Mouse (Mus musculus): Measurements from ENCODE around the gene Tfap4. TPM values are rescaled to one million over a fixed set of nuclear protein-coding genes. Genes with fewer than 3 reads are reported as not detected.

Tfap4 gene
- total RNA-seq, 2 experiments from 2014 or later = 2.9 to 4.3 TPM

- DNase-seq (ENCODE audit: extremely low spot score in 1 of 2, low spot score in 2 of 2) = peak in 1 of 2 experiments; percentile 6
- intact Hi-C loops (cut with DNase I) = no loop called here
- H3K27ac ChIP-seq = no peak overlapping the region
- no peak overlapping the region for H3K4me3 ChIP-seq
- no peak for TF ChIP-seq CTCF (IDR thresholded peaks at IDR 0.05)
Measured at GRCm38 (mm10) chr16:4599616-4600015, 40.0 kb upstream of the Tfap4 start.

- DNase-seq (ENCODE audit: extremely low spot score in 1 of 2, low spot score in 2 of 2) = peak in 1 of 2 experiments; percentile 7
- no peak overlapping the region for H3K27ac ChIP-seq
Measured at GRCm38 (mm10) chr16:4598891-4599543, 39.4 kb upstream of the Tfap4 start.

DNA sequence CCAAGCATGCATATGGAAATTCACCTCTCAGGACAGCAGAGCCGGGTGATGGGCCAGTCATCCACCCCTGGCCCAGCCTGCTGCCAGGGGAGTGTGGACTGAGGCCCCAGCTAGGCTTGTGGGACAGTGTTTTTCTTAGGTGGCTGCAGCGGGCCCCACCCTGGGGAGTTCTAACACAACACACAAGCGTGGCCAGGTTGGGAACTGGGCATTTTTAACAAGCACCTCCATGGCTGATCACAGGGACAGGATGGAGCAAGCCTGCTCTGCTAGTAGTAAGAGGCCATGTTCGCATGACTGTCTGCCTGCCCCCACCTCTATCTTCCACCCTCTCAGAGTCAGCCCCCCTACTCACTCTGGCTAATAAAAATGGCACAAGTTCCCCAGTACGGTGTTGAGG is 38.4 kb upstream of the Tfap4 start:
- no peak overlapping the region for H3K27ac ChIP-seq
- peak in 1 of 2 experiments; percentile 7 for DNase-seq (ENCODE audit: extremely low spot score in 1 of 2, low spot score in 2 of 2)
- no peak for TF ChIP-seq CTCF (IDR thresholded peaks at IDR 0.05)
- no peak overlapping the region for H3K4me3 ChIP-seq
- intact Hi-C loops (cut with DNase I) = no loop called here

More at GRCm38 (mm10) chr16:4598891-4599543, 39.4 kb upstream of the Tfap4 start:
- no peak overlapping the region for H3K4me3 ChIP-seq
- no peak for TF ChIP-seq CTCF (IDR thresholded peaks at IDR 0.05)
- intact Hi-C loops (cut with DNase I) = no loop called here

GRCm38 (mm10) chr16:4597296-4597695 is 37.6 kb upstream of the Tfap4 start:
- DNase-seq (ENCODE audit: extremely low spot score in 1 of 2, low spot score in 2 of 2) = peak in 1 of 2 experiments; percentile 5
- Histone ChIP-seq H3K4me3 (no peak overlapping the region), H3K27ac (no peak overlapping the region)
- TF ChIP-seq CTCF (IDR thresholded peaks at IDR 0.05) = no peak
- intact Hi-C loops (cut with DNase I) = no loop called here

GRCm38 (mm10) chr16:4596836-4597235 is 37.2 kb upstream of the Tfap4 start:
- TF ChIP-seq CTCF (IDR thresholded peaks at IDR 0.05) = no peak
- DNase-seq (ENCODE audit: extremely low spot score in 1 of 2, low spot score in 2 of 2) = no peak
- no peak overlapping the region for H3K4me3 ChIP-seq
- H3K27ac ChIP-seq = no peak overlapping the region
- intact Hi-C loops (cut with DNase I) = no loop called here

DNA sequence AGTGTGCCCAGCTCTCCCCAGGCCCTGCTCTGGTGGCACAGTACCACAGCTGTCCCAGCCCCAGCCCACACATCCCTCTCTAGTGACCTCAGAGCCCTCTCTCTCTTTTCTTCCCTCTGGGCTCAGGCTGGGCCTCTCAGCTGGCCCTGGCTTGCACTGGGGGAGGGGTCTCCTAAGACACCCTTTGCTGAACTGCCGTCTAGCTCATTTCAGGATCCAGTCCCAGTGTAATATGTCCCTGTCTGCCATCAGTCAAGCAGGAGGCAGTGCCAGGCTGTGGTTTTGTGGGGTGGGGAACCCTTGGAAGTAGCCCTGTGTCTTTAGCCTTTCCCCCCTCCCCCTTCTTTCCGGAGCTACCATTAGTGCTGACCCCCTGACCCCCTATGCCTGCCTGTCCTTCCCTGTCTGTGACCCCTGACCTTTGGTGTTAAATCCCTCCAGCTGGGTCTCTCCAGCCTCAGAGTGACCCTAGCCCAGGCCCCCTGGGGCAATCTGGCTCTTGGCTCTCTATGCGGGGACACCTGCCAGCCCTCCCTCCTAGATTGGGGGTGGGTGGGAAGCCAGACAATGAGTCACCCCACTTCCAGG is 36.6 kb upstream of the Tfap4 start:
- peak overlapping the region; percentile 80 for H3K4me3 ChIP-seq
- no peak for TF ChIP-seq CTCF (IDR thresholded peaks at IDR 0.05)

GRCm38 (mm10) chr16:4595527-4595963 is 35.9 kb upstream of the Tfap4 start:
- Histone ChIP-seq H3K27ac (peak overlapping the region; percentile 90; the same call in 1 of the 2 replicates), H3K4me3 (peak overlapping the region; percentile 80)
- no peak for TF ChIP-seq CTCF (IDR thresholded peaks at IDR 0.05)
- DNase-seq (ENCODE audit: extremely low spot score in 1 of 2, low spot score in 2 of 2) = peak in 1 of 2 experiments; percentile 36
- intact Hi-C loops (cut with DNase I) = no loop called here

More for the DNA sequence above, 36.6 kb upstream of the Tfap4 start:
- peak overlapping the region; percentile 47; the same call in 1 of the 2 replicates for H3K27ac ChIP-seq
- no peak for DNase-seq (ENCODE audit: extremely low spot score in 1 of 2, low spot score in 2 of 2)
- intact Hi-C loops (cut with DNase I) = no loop called here

DNA sequence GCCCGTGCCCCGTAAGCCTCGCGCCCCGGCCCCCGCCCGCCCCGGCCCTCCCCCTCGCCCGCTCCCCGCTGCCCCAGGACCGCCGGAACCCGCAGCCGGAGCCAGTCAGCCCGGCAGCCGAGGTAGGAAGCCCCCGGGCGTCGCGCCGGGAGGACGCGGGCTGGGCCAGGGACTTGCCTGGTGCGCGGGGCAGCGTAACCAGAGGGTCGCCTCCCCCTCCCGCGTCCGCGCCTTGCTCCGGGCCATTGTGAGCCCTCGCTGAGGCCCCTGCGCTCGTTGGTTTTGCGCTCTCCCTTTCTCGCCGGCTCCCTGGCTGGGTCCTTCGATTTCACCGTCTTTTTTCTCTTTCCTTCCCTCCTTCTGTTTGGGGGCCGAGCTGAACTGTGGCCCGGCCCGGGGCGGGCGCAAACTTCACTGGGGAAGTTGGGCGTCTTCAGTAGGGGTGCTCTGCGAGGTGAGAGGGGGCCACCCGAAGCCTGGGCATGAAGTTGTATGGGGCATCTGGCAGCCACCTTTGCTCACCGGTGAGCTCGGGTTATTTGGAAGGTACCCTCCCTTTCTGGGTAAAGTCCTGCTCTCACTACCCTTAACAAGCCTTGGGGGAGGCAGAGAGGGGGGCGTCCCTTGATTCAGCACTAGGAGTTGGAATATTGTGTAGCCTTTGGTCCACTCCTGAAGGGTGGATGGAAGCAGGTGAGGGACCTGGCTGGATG is 35.3 kb upstream of the Tfap4 start:
- intact Hi-C loops (cut with DNase I) = no loop called here
- DNase-seq (ENCODE audit: extremely low spot score in 1 of 2, low spot score in 2 of 2) = no peak
- Histone ChIP-seq H3K4me3 (peak overlapping the region; percentile 80), H3K27ac (peak overlapping the region; percentile 90)
- no peak for TF ChIP-seq CTCF (IDR thresholded peaks at IDR 0.05)

DNA sequence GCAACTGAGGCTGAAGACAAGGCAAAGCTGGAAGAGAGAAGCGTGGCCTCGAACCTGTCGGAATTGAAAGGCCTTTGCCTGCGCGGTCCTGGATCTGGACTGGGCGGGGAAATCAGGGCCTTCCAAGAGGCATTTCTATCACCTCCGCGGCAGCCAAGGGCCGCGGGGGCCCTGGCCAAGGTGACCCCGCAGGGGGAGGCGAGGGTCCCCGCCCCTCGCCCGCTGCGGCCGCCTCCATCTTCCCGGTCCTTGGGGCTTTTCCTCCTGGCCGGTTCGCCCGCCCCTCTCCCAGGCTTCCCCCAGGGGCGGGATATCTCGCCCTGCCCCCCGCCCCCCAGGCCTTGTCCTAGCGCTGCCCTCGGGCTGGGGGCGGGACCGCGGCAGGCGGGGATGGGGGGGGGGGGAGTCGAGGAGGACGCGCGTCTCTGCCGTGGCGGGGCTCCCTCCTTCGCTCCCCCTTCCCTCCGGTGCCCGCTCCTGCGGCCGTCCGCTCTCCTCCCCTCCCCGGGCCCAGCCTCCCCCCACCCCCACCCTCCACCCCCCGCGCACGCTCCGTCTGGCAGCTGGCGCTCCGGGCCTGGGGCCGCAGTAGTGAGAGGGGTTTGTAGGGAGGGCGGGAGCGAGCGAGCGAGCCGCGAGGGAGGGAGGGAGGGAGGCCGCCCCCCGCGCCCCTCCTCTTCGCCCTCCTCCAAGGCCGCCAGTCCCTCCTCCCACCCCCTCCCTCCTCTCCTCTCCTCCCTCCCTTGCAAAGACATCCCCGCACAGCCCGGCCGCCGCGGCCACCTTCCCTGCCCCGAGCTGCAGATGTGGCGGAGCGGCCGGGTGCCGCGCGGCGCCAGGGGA is 34.5 kb upstream of the Tfap4 start, which contains the start of gene Glis2:
TSS of gene Glis2 (plus strand) at position 743 of the 843 bp plus-strand sequence.
- Histone ChIP-seq H3K4me3 (peak within 1 kb of the TSS; percentile 80), H3K27ac (peak within 1 kb of the TSS; percentile 90)
- intact Hi-C loops (cut with DNase I) = no loop called here
- peak; percentile 45 to 52 for DNase-seq (ENCODE audit: extremely low spot score in 1 of 2, low spot score in 2 of 2)
- TF ChIP-seq CTCF (IDR thresholded peaks at IDR 0.05) = no peak

GRCm38 (mm10) chr16:4592909-4593875 is 33.5 kb upstream of the Tfap4 start:
- DNase-seq (ENCODE audit: extremely low spot score in 1 of 2, low spot score in 2 of 2) = peak; percentile 49 to 54
- intact Hi-C loops (cut with DNase I) = no loop called here

More at GRCm38 (mm10) chr16:4592909-4593875, 33.5 kb upstream of the Tfap4 start:
- Histone ChIP-seq H3K4me3 (peak overlapping the region; percentile 80), H3K27ac (peak overlapping the region; percentile 90)
- TF ChIP-seq CTCF (IDR thresholded peaks at IDR 0.05) = peak; percentile 58
